Mouse (Mus musculus) kidney, postnatal 14 days (tissue): ENCODE data around the gene Pitpna.

Experiments used
- DNase-seq: peaks from one replicate; pipeline ENCODE4 v3.0.0; 2022; ENCODE audit warnings: mixed read lengths

Gene Pitpna

GRCm38 (mm10) chr11:75563851-75564548 lies 23.9 kb upstream of the Pitpna start:
- no peak for DNase-seq

- no peak for DNase-seq
Observed at GRCm38 (mm10) chr11:75565849-75566248, 22.0 kb upstream of the Pitpna start.

- DNase-seq, result no peak
Observed at GRCm38 (mm10) chr11:75566276-75567196, 21.4 kb upstream of the Pitpna start.

GRCm38 (mm10) chr11:75567346-75568114 lies 20.4 kb upstream of the Pitpna start:
- DNase-seq, result no peak

GRCm38 (mm10) chr11:75568115-75568511 lies 19.8 kb upstream of the Pitpna start:
- DNase-seq, result no peak

- DNase-seq, result no peak
Observed at GRCm38 (mm10) chr11:75568962-75569361, 18.9 kb upstream of the Pitpna start.

- no peak for DNase-seq
Observed at GRCm38 (mm10) chr11:75570375-75571125, 17.3 kb upstream of the Pitpna start.

GRCm38 (mm10) chr11:75571126-75571990 lies 16.5 kb upstream of the Pitpna start:
- DNase-seq, result no peak

- no peak for DNase-seq
Observed at GRCm38 (mm10) chr11:75572301-75572791, 15.6 kb upstream of the Pitpna start.

- DNase-seq, result peak; percentile 93
Observed at GRCm38 (mm10) chr11:75572854-75573650, 14.8 kb upstream of the Pitpna start.

- DNase-seq, result no peak
Observed at GRCm38 (mm10) chr11:75574378-75575123, 13.3 kb upstream of the Pitpna start.

- no peak for DNase-seq
Observed at GRCm38 (mm10) chr11:75575560-75576123, 12.3 kb upstream of the Pitpna start.

- no peak for DNase-seq
Observed at GRCm38 (mm10) chr11:75578609-75579008, 9.3 kb upstream of the Pitpna start.

GRCm38 (mm10) chr11:75581495-75582149 lies 6.3 kb upstream of the Pitpna start:
- no peak for DNase-seq

GRCm38 (mm10) chr11:75583521-75583920 lies 4.4 kb upstream of the Pitpna start:
- no peak for DNase-seq

- no peak for DNase-seq
Observed at GRCm38 (mm10) chr11:75585061-75585460, 2.8 kb upstream of the Pitpna start.

- no peak for DNase-seq
Observed at GRCm38 (mm10) chr11:75585978-75586377, 1.9 kb upstream of the Pitpna start.

- no peak for DNase-seq
Observed at GRCm38 (mm10) chr11:75586963-75587362, 934 bp upstream of the Pitpna start.
